Mouse (Mus musculus) heart, embryonic 12.5 days (tissue): Measurements from ENCODE around the gene Gm17657. TPM values are rescaled to one million over a fixed set of nuclear protein-coding genes. Genes with fewer than 3 reads are reported as not detected.
A peak's percentile ranks its signal among the peaks of the same experiment; 100 is the strongest.

Experiments used
- ATAC-seq: fragments of 200-750 bp; cut with Nextera tagmentation; 2 replicates; pipeline ENCODE4 v1.8.0; 2017; ENCODE audit warnings: moderate TSS enrichment, moderate library complexity; ENCODE audit not compliant: insufficient number of reproducible peaks, low FRiP score
- H3K27ac ChIP-seq: fragments of 300-500 bp; sonication (generic); 2 replicates; pipeline ENCODE4 v1.5.1; 2016; ENCODE audit warnings: mild to moderate bottlenecking, moderate library complexity; ENCODE audit not compliant: poor library complexity, severe bottlenecking
- H3K27me3 ChIP-seq: fragments of 300-500 bp; sonication (generic); replicated peaks from 2 replicates; pipeline ENCODE4 v1.6.1; 2016; ENCODE audit warnings: mild to moderate bottlenecking, moderate library complexity
- H3K36me3 ChIP-seq: fragments of 300-500 bp; sonication (generic); 2 replicates; pipeline ENCODE4 v1.6.1; 2016; ENCODE audit warnings: mild to moderate bottlenecking, moderate library complexity
- H3K4me1 ChIP-seq: fragments of 300-500 bp; sonication (generic); replicated peaks from 2 replicates; pipeline ENCODE4 v1.6.1; 2016; ENCODE audit warnings: mild to moderate bottlenecking
- H3K4me2 ChIP-seq: fragments of 300-500 bp; sonication (generic); 2 replicates; pipeline ENCODE4 v1.6.1; 2016; ENCODE audit warnings: mild to moderate bottlenecking, moderate library complexity
- H3K4me3 ChIP-seq: fragments of 300-500 bp; sonication (generic); 2 replicates; pipeline ENCODE4 v1.5.1; 2016; ENCODE audit warnings: mild to moderate bottlenecking
- H3K9ac ChIP-seq: fragments of 300-500 bp; sonication (generic); 2 replicates; pipeline ENCODE4 v1.6.1; 2016; ENCODE audit warnings: mild to moderate bottlenecking, moderate library complexity
- H3K9me3 ChIP-seq: fragments of 300-500 bp; sonication (generic); replicated peaks from 2 replicates; pipeline ENCODE4 v1.6.1; 2016; ENCODE audit warnings: mild to moderate bottlenecking, moderate library complexity
- WGBS: fragments of 180-500 bp; shearing (Covaris S2); methylation state at CpG from one replicate; pipeline ENCODE4 v1.1.7; 2016; 5-methylcytosine and 5-hydroxymethylcytosine counted together
- polyA plus RNA-seq: library from polyadenylated mRNA; unstranded; fragments of >200 nt; fragmentation: Nextera tagmentation; extraction: Ambion mirVana; gene quantifications from 2 replicates; pipeline ENCODE4 v1.2.1, GENCODE M21; 2016

Gene Gm17657
- polyA plus RNA-seq, 1 experiment from 2014 or later, result not detected

DNA sequence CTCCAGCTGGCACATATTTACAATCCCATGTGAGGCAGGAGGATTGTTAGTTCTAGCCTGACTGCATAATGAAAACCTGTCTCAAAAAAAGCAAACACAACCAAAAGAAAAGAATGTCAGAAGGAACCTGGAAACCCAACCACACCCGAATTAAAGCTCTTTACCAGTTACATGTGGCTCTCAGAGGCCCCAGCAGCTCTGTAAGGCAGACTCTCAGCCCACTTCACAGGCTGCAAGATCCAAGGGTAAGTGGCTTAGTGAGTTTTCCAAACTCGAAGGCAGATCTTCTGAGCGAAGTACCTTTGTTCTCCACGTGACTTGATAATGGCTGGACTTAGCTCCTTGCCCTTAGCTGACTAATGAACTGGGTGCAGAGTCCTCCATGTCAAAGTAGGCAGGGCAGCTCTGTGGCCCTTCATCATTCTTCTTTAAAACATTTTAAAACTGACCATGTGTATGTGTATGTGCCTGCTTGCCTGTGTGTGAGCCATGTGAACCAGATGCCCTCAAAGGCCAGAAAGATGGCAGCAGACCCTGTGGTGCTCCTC lies 30.2 kb upstream of the Gm17657 start:
- ATAC-seq, result no peak
- 84% methylated on average over 4 of the region's 4 CpGs for WGBS

DNA sequence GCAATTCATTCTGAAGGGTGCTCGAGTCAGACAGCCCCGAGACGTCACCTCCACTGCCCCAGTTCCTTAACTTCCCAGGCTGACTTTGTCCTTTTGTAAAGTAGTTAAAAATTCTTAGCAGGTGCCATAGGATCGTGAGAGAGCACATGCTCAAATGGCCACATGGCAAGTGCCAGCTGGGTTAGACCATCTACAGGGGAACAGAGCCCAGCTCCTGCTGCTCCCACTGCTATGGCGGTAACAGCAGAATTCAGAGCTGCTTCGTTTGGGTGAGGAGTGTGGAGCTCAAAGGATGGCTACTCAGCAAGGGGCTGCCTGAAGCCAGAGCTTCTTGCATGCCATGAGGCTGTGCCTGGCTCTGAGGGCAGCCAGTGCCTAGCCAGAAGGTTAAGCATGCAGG lies 20.4 kb upstream of the Gm17657 start:
- H3K4me2 ChIP-seq, result no peak overlapping the region
- H3K9ac ChIP-seq, result no peak overlapping the region
- ATAC-seq, result no peak
- 0 out of 2 replicates have a peak, but pooled peaks cover 2% of the 10 kb centered on the region for H3K9me3 ChIP-seq
- WGBS, result 88% methylated on average over 6 of the region's 6 CpGs
- H3K4me3 ChIP-seq, result no peak overlapping the region
- H3K36me3 ChIP-seq, result peaks cover 87% of the 10 kb centered on the region
- H3K27ac ChIP-seq, result no peak overlapping the region
- 0 out of 2 replicates have a peak, but pooled peaks cover 3% of the 10 kb centered on the region for H3K4me1 ChIP-seq
- H3K27me3 ChIP-seq, result no peaks in the 10 kb centered on the region

More for the DNA sequence above, 30.2 kb upstream of the Gm17657 start:
- Histone ChIP-seq H3K9ac (no peak overlapping the region), H3K9me3 (no peaks in the 10 kb centered on the region), H3K36me3 (peaks cover 78% of the 10 kb centered on the region), H3K4me1 (peaks cover 16% of the 10 kb centered on the region), H3K4me2 (no peak overlapping the region), H3K4me3 (no peak overlapping the region), H3K27ac (no peak overlapping the region), H3K27me3 (no peaks in the 10 kb centered on the region)

DNA sequence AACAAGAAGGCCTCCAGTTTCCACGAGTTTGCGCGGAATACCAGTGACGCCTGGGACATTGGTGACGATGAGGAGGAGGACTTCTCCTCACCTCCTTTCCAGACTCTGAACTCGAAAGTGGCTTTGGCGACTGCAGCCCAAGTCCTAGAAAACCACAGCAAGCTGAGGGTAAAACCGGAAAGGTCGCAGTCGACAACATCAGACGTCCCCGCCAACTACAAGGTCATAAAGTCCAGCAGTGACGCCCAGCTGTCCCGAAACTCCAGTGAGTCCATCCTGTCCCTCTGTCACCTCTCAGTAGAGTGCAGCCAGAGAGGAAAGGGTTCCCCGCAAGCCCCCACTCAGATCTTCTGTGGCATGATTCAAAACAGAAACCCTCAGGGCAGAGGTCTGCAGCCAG lies 19.0 kb upstream of the Gm17657 start:
- Histone ChIP-seq H3K4me1 (no peaks in the 10 kb centered on the region), H3K9me3 (0 out of 2 replicates have a peak, but pooled peaks cover 2% of the 10 kb centered on the region), H3K27me3 (no peaks in the 10 kb centered on the region), H3K27ac (no peak overlapping the region), H3K4me3 (no peak overlapping the region), H3K9ac (no peak overlapping the region), H3K36me3 (peaks cover 83% of the 10 kb centered on the region), H3K4me2 (no peak overlapping the region)
- ATAC-seq, result no peak
- 89% methylated on average over 15 of the region's 15 CpGs for WGBS

DNA sequence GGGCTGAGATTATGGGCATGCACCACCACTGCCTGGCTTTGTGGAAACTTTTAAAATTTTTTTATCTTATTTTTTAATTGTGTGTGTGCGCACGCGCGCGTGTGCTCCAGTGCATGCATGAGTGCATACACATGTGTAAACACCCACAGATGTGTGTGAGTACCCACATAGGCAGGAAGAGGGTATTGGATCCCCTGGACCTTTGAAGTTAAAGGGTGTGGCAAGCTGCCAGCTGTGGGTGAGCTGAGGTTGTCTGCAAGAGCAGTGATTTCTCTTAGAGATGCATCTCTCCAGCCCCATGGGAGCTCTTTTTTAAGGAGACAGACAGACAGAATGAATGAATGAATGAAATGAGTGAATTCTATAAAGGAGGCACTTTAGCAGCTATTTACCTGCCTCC lies 16.1 kb upstream of the Gm17657 start:
- ATAC-seq, result no peak
- Histone ChIP-seq H3K27ac (no peak overlapping the region), H3K36me3 (peaks cover 57% of the 10 kb centered on the region), H3K9me3 (0 out of 2 replicates have a peak, but pooled peaks cover 2% of the 10 kb centered on the region), H3K9ac (no peak overlapping the region), H3K4me1 (no peaks in the 10 kb centered on the region), H3K4me3 (no peak overlapping the region), H3K27me3 (no peaks in the 10 kb centered on the region), H3K4me2 (no peak overlapping the region)
- WGBS, result 98% methylated on average over 5 of the region's 5 CpGs

DNA sequence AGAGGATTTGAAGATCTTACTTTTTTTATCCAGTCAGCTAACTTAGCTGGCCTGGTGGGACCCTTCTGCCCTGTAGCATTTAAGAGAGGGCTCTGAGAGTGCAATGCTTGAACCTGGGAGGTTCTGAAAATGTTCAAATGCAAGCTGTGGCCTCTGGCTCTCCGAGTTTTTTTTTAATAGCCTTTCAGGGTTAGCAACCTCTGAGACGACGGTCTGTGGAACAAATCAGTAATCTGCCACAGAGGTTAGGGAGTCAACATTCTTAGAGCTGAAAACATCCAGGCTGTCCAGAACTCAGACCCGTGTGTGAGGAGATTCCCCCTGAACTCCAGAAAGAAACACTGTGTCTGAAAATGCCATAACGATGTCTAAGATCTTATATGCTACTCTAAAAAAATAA lies 9.0 kb upstream of the Gm17657 start:
- ATAC-seq, result no peak
- Histone ChIP-seq H3K9ac (no peak overlapping the region), H3K4me2 (no peak overlapping the region), H3K4me3 (no peak overlapping the region), H3K4me1 (peaks cover 26% of the 10 kb centered on the region), H3K9me3 (no peaks in the 10 kb centered on the region; the same call in 1 of the 2 replicates), H3K27me3 (no peaks in the 10 kb centered on the region), H3K27ac (no peak overlapping the region), H3K36me3 (peaks cover 11% of the 10 kb centered on the region)
- 72% methylated on average over 5 of the region's 5 CpGs for WGBS

DNA sequence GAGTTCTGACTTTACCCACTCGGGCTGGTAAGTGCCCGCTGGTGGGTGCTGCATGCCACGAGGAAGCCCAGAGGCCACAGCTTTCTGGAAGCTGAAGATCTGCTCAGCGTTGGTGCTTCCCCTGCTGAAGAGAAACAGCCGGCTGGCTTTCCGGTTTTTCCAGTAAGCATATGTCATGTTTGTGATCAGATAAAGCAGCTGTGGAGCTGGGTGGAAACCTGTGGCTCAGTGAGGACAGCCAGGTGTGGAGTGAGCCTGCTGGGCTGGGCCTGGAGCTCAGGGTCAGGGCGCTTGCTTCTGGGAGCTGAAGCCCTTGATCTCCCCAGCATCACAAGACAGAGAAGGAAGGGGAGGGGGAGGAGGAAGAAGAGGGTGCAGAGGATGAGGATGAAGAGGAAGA lies 7.5 kb upstream of the Gm17657 start:
- peaks cover 26% of the 10 kb centered on the region for H3K4me1 ChIP-seq
- WGBS, result 63% methylated on average over 7 of the region's 7 CpGs
- no peak overlapping the region for H3K9ac ChIP-seq
- H3K36me3 ChIP-seq, result peaks cover 9% of the 10 kb centered on the region
- no peak overlapping the region for H3K4me2 ChIP-seq
- H3K9me3 ChIP-seq, result no peaks in the 10 kb centered on the region; the same call in 1 of the 2 replicates
- no peak for ATAC-seq
- H3K27me3 ChIP-seq, result no peaks in the 10 kb centered on the region
- H3K27ac ChIP-seq, result no peak overlapping the region
- no peak overlapping the region for H3K4me3 ChIP-seq

DNA sequence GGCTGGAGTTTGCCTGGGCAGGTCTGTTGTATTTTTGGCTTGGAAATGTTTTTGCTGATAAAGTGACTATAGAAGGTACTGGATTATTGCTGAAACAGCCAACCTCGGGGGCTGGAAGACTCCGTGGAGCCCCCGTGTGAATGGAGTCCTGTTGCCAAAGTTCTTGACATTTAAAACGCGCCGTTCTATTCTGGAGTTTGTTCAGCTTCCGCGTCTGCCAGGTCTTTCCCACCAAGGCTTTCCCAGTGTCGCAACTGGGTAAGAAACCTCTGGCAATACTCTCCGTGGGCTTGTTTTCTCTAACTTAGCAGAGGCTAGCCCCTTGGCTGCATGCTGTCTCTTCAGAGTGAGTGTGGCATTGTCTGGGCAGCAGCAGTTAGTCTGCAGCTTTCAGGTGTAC lies 7.0 kb upstream of the Gm17657 start:
- no peak overlapping the region for H3K9ac ChIP-seq
- H3K27ac ChIP-seq, result no peak overlapping the region
- no peaks in the 10 kb centered on the region; the same call in 1 of the 2 replicates for H3K9me3 ChIP-seq
- H3K4me1 ChIP-seq, result peaks cover 29% of the 10 kb centered on the region
- no peak overlapping the region for H3K4me3 ChIP-seq
- no peak for ATAC-seq
- peaks cover 9% of the 10 kb centered on the region for H3K36me3 ChIP-seq
- H3K27me3 ChIP-seq, result no peaks in the 10 kb centered on the region
- H3K4me2 ChIP-seq, result no peak overlapping the region
- WGBS, result 69% methylated on average over 10 of the region's 10 CpGs

DNA sequence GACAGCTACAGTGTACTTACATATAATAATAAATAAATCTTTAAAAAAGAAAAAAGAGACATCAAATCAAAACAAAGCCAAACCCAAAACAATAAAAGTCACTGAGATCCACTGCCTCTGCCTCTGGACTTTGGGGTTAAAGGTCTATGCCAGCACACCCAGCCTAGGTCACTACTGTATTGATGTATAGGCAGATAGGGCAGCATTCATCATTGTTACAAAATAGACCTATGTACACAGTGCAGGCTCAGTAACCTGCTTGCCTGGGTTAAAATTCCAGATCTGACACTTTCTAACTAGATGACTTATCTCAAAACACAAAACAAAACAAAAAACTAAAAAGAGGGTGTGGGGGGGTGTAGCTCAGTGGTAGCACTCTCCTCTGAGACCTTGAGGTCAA lies 4.7 kb upstream of the Gm17657 start:
- H3K36me3 ChIP-seq, result no peaks in the 10 kb centered on the region
- no peaks in the 10 kb centered on the region for H3K9me3 ChIP-seq
- no peak overlapping the region for H3K4me2 ChIP-seq
- H3K4me3 ChIP-seq, result no peak overlapping the region
- no peak overlapping the region for H3K27ac ChIP-seq
- no peaks in the 10 kb centered on the region for H3K27me3 ChIP-seq
- peaks cover 46% of the 10 kb centered on the region for H3K4me1 ChIP-seq
- ATAC-seq, result no peak
- H3K9ac ChIP-seq, result no peak overlapping the region

DNA sequence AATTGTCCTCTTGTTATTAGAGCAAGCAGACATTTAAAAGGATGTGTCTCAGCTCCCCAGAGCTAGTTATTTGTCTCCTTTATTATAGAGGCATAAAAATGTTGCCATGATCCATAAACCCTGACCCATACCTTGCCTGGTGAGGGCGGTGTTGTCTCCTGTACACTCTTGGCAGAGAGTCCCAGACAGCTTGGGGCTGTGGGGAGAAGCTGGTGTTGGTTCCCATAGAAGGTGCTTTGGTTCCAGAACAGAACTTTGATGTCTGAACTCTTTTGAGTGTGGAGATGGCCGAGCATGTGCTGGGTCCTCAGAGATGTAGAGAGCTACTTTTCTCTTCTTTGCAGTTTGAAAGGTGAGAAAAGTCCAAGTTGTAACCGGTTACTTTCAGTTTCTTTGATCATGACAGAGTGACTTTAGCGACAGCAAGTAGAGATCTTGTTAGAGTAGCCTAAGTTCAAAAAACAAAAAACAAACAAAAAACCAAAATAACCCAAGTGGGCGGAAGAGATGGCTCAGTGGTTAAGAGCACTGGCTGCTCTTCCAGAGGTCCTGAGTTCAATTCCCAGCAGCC lies 2.8 kb upstream of the Gm17657 start, which contains the start of gene Tmem217:
Gene Tmem217 (minus strand): TSS at position 224 of the 571 bp plus-strand sequence.
- Histone ChIP-seq H3K27ac (peak within 1 kb of the TSS; percentile 49), H3K36me3 (no peaks in the 10 kb centered on the region), H3K4me2 (peak within 1 kb of the TSS; percentile 98), H3K9me3 (no peaks in the 10 kb centered on the region), H3K27me3 (no peaks in the 10 kb centered on the region), H3K4me1 (peaks cover 45% of the 10 kb centered on the region), H3K4me3 (peak within 1 kb of the TSS; percentile 94; the same call in 1 of the 2 replicates), H3K9ac (no peak within 1 kb of the TSS)
- no peak for ATAC-seq
- WGBS, result 88% methylated on average over 5 of the region's 5 CpGs

DNA sequence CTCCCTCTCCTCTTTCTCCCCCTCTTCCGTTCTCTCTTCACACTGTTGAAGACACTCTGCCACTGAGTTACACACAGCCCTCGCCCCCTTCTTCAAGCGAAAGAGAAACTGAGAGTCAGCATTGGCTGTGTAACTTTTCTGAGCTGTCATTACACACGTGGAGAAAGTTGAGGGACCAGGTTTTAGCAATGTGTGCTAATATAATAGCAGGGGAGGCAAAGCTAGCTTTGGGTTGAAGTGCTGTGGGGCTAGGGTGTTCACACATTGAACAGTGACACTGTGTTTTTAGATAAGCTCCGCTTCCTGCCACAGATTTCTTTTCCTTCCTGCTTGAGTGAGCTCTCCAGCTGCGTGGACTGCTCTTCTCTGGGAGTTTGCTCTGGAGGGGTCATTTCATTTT lies 1.6 kb upstream of the Gm17657 start:
- H3K4me1 ChIP-seq, result peaks cover 32% of the 10 kb centered on the region
- no peak for ATAC-seq
- H3K27ac ChIP-seq, result peak overlapping the region; percentile 4; the same call in 1 of the 2 replicates
- H3K27me3 ChIP-seq, result no peaks in the 10 kb centered on the region
- no peaks in the 10 kb centered on the region for H3K36me3 ChIP-seq
- no peak overlapping the region for H3K9ac ChIP-seq
- no peaks in the 10 kb centered on the region for H3K9me3 ChIP-seq
- WGBS, result 40% methylated on average over 6 of the region's 6 CpGs
- H3K4me3 ChIP-seq, result peak overlapping the region; percentile 94
- H3K4me2 ChIP-seq, result peak overlapping the region; percentile 98

DNA sequence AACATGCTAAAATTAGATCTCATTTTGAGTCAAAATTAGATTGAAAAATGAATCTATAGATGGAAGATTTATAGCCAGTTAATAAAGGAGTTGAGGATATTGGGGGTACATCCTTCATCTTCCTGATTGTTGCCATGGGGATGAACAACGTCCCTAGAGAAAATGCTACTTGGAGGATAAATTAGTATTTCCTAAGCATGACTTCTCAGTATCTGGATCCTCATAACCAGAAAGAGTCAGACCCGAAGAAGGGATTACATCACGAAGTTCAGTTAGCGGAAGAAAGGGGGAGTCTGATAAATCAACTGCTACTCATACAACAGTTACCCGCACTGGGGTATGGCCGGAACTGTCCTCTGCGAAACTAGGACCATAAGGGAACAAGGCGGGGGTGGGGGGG lies 444 bp downstream of the Gm17657 start:
- WGBS, result 43% methylated on average over 8 of the region's 8 CpGs
- peaks cover 23% of the 10 kb centered on the region for H3K4me1 ChIP-seq
- H3K9me3 ChIP-seq, result no peaks in the 10 kb centered on the region; the same call in 1 of the 2 replicates
- peak overlapping the region; percentile 94 for H3K4me3 ChIP-seq
- H3K27ac ChIP-seq, result no peak overlapping the region
- no peaks in the 10 kb centered on the region for H3K36me3 ChIP-seq
- H3K9ac ChIP-seq, result no peak overlapping the region
- no peak for ATAC-seq
- no peaks in the 10 kb centered on the region for H3K27me3 ChIP-seq
- peak overlapping the region; percentile 98 for H3K4me2 ChIP-seq
